Mouse (Mus musculus): Measurements from ENCODE around the gene Cep83. TPM values are rescaled to one million over a fixed set of nuclear protein-coding genes. Genes with fewer than 3 reads are reported as not detected.
"Not testable (repeated sequence)": the region's sequence is repeated elsewhere in the genome, so short reads cannot be mapped to it uniquely, and the experiment has no call there.

Cep83 gene
- polyA plus RNA-seq, 1 experiment from 2014 or later, result 18.1 TPM

DNA sequence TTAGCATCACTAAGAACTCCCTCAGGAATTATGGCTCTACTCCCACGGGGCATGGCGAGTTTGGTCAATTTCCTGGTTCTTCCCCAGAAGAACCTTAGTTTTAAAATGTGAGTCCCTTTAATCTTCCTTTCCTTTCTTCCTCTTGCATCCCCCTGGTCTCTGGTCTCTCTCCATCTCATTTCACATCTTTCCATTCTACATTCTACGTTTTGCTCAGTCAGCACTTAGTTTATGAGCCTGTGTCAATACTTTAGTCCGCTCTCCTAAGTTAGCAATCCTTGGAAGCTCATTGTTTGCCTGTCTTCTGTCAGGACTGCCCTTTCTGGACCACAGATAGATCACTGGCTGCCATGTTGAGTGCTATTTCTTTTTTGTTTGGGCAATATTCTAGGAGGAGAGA, 3.7 kb downstream of the Cep83 start:
- 95% methylated on average over 4 of the region's 4 CpGs for WGBS
- no peak overlapping the region for H3K27ac ChIP-seq (ENCODE audit: low read length)
- ATAC-seq (replicated peaks; ENCODE audit: extremely low read depth, insufficient read depth, low FRiP score), result no peak

GRCm38 (mm10) chr10:94705643-94706258, 17.3 kb downstream of the Cep83 start:
- Histone ChIP-seq H3K4me1 (ENCODE audit: control insufficient read depth, insufficient read depth, low read length) (peaks cover 6% of the 10 kb centered on the region), H3K4me3 (ENCODE audit: low read length) (no peak overlapping the region), H3K9me3 (replicated peaks; ENCODE audit: control insufficient read depth, low read length) (no peaks in the 10 kb centered on the region), H3K36me3 (ENCODE audit: control insufficient read depth, insufficient read depth) (no peaks in the 10 kb centered on the region), H3K27ac (ENCODE audit: low read length) (no peak overlapping the region), H3K9ac (ENCODE audit: low read length) (no peak overlapping the region), H3K4me2 (ENCODE audit: low read depth, low read length) (no peak overlapping the region), H3K27me3 (ENCODE audit: control insufficient read depth, insufficient read depth, low read length) (no peaks in the 10 kb centered on the region)
- 77% methylated on average over 4 of the region's 4 CpGs for WGBS
- no peak for ATAC-seq (replicated peaks; ENCODE audit: extremely low read depth, insufficient read depth, low FRiP score)

More for the DNA sequence above, 3.7 kb downstream of the Cep83 start:
- Histone ChIP-seq H3K9me3 (replicated peaks; ENCODE audit: control insufficient read depth, low read length) (no peaks in the 10 kb centered on the region), H3K4me2 (ENCODE audit: low read depth, low read length) (no peak overlapping the region), H3K9ac (ENCODE audit: low read length) (no peak overlapping the region), H3K4me3 (ENCODE audit: low read length) (no peak overlapping the region), H3K27me3 (ENCODE audit: control insufficient read depth, insufficient read depth, low read length) (no peaks in the 10 kb centered on the region), H3K36me3 (ENCODE audit: control insufficient read depth, insufficient read depth) (no peaks in the 10 kb centered on the region), H3K4me1 (ENCODE audit: control insufficient read depth, insufficient read depth, low read length) (peaks cover 7% of the 10 kb centered on the region)

- 94% methylated on average over 2 of the region's 2 CpGs for WGBS
- H3K4me3 ChIP-seq (ENCODE audit: low read length), result no peak overlapping the region
- H3K4me1 ChIP-seq (ENCODE audit: control insufficient read depth, insufficient read depth, low read length), result peaks cover 6% of the 10 kb centered on the region
- H3K9ac ChIP-seq (ENCODE audit: low read length), result no peak overlapping the region
- H3K27ac ChIP-seq (ENCODE audit: low read length), result no peak overlapping the region
- H3K4me2 ChIP-seq (ENCODE audit: low read depth, low read length), result no peak overlapping the region
- H3K9me3 ChIP-seq (replicated peaks; ENCODE audit: control insufficient read depth, low read length), result no peaks in the 10 kb centered on the region
- ATAC-seq (replicated peaks; ENCODE audit: extremely low read depth, insufficient read depth, low FRiP score), result no peak
- no peaks in the 10 kb centered on the region for H3K36me3 ChIP-seq (ENCODE audit: control insufficient read depth, insufficient read depth)
- no peaks in the 10 kb centered on the region for H3K27me3 ChIP-seq (ENCODE audit: control insufficient read depth, insufficient read depth, low read length)
Measured at GRCm38 (mm10) chr10:94706695-94707094, 18.2 kb downstream of the Cep83 start.

DNA sequence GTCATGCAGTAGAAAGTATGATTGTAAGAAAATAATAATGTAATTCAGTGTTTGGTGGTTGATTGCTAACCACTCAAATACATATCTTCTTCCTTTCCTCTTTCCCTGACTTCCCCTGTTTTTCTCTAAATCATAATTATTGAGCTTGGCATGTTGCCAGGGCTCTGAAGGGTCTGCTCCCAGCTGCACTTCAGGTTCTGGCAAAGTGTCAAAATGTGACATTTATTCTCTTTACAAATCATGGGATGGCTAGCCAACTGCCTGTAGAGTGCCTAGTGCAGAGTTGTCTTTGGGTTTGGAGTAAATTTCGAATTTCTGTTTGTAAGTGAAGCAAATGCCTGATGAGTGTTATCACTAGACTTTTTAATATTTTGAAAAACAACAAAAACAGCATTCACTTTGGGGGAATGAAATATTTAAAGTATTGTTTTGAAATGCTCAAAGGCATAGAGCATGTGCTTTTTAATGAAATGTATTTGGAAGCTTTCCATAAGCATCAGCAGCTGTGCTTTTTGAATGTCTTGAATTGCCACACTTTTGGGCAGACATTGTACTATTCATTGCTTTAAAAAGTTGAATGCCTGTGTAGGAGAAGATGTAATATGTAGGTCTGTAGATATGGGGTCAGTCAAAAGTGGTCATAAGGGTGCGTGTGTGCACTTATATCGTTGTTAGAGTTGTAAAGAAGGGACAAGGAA, 21.3 kb downstream of the Cep83 start:
- 70% methylated on average over 3 of the region's 3 CpGs for WGBS
- Histone ChIP-seq H3K36me3 (ENCODE audit: control insufficient read depth, insufficient read depth) (no peaks in the 10 kb centered on the region), H3K9me3 (replicated peaks; ENCODE audit: control insufficient read depth, low read length) (no peaks in the 10 kb centered on the region), H3K27me3 (ENCODE audit: control insufficient read depth, insufficient read depth, low read length) (no peaks in the 10 kb centered on the region), H3K27ac (ENCODE audit: low read length) (no peak overlapping the region), H3K9ac (ENCODE audit: low read length) (no peak overlapping the region), H3K4me1 (ENCODE audit: control insufficient read depth, insufficient read depth, low read length) (peaks cover 6% of the 10 kb centered on the region), H3K4me2 (ENCODE audit: low read depth, low read length) (no peak overlapping the region), H3K4me3 (ENCODE audit: low read length) (no peak overlapping the region)
- ATAC-seq (replicated peaks; ENCODE audit: extremely low read depth, insufficient read depth, low FRiP score), result no peak

DNA sequence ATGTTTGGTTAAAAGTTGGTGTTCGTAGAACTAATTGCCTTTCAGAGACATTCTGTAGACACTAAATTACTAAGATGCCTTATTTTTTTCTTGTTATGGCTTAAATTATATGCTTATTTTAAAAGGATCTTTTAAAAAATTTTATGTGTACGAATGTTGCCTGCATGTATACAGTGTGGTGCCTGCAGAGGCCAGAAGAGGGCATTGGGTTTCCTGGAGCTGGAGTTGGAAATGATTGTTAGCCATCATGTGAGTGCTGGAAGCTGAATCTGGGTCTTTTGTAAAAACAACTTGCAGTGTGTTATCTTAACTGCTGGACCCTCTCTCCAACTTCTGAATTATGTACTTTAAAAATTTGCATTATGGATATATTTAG, 21.9 kb downstream of the Cep83 start:
- Histone ChIP-seq H3K9ac (ENCODE audit: low read length) (no peak overlapping the region), H3K27me3 (ENCODE audit: control insufficient read depth, insufficient read depth, low read length) (no peaks in the 10 kb centered on the region), H3K27ac (ENCODE audit: low read length) (no peak overlapping the region), H3K9me3 (replicated peaks; ENCODE audit: control insufficient read depth, low read length) (no peaks in the 10 kb centered on the region), H3K4me1 (ENCODE audit: control insufficient read depth, insufficient read depth, low read length) (peaks cover 6% of the 10 kb centered on the region), H3K36me3 (ENCODE audit: control insufficient read depth, insufficient read depth) (no peaks in the 10 kb centered on the region), H3K4me2 (ENCODE audit: low read depth, low read length) (no peak overlapping the region), H3K4me3 (ENCODE audit: low read length) (no peak overlapping the region)
- no peak for ATAC-seq (replicated peaks; ENCODE audit: extremely low read depth, insufficient read depth, low FRiP score)
- WGBS, result 88% methylated on average over 2 of the region's 2 CpGs

DNA sequence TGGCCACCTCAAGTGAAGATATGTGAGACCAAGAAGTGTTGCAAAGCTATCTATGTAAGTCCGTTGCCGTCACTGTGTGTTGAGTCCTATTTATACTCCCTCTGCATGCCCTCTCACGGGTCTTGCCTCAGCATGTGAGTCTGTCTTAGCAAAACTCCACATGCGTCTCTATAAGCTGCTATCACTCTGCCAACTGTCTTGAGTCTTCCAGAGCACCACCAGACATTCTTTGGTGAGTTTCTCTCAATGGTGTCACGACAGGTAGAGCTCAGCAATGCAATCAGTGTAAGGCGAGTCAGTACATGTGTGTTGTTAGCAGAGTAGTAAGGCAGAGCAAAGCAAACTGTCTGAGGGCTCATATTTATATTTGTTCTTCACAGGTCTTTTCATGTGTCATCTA, 31.8 kb downstream of the Cep83 start:
- Histone ChIP-seq H3K9ac (ENCODE audit: low read length) (no peak overlapping the region), H3K27me3 (ENCODE audit: control insufficient read depth, insufficient read depth, low read length) (no peaks in the 10 kb centered on the region), H3K27ac (ENCODE audit: low read length) (no peak overlapping the region), H3K36me3 (ENCODE audit: control insufficient read depth, insufficient read depth) (no peaks in the 10 kb centered on the region), H3K9me3 (replicated peaks; ENCODE audit: control insufficient read depth, low read length) (no peaks in the 10 kb centered on the region), H3K4me1 (ENCODE audit: control insufficient read depth, insufficient read depth, low read length) (peaks cover 4% of the 10 kb centered on the region; the same call in 1 of the 2 replicates), H3K4me3 (ENCODE audit: low read length) (no peak overlapping the region), H3K4me2 (ENCODE audit: low read depth, low read length) (no peak overlapping the region)
- ATAC-seq (replicated peaks; ENCODE audit: extremely low read depth, insufficient read depth, low FRiP score), result no peak
- 69% methylated on average over 6 of the region's 6 CpGs for WGBS

- H3K27me3 ChIP-seq (ENCODE audit: control insufficient read depth, insufficient read depth, low read length); H3K4me3 ChIP-seq (ENCODE audit: low read length); H3K36me3 ChIP-seq (ENCODE audit: control insufficient read depth, insufficient read depth); H3K4me2 ChIP-seq (ENCODE audit: low read depth, low read length); H3K27ac ChIP-seq (ENCODE audit: low read length); H3K4me1 ChIP-seq (ENCODE audit: control insufficient read depth, insufficient read depth, low read length); H3K9me3 ChIP-seq (replicated peaks; ENCODE audit: control insufficient read depth, low read length); H3K9ac ChIP-seq (ENCODE audit: low read length); ATAC-seq (replicated peaks; ENCODE audit: extremely low read depth, insufficient read depth, low FRiP score): not testable (repeated sequence)
- WGBS, result 90% methylated on average over 2 of the region's 2 CpGs
Measured at GRCm38 (mm10) chr10:94728053-94728452, 39.6 kb downstream of the Cep83 start.

- Histone ChIP-seq H3K9me3 (replicated peaks; ENCODE audit: control insufficient read depth, low read length) (no peaks in the 10 kb centered on the region), H3K27me3 (ENCODE audit: control insufficient read depth, insufficient read depth, low read length) (no peaks in the 10 kb centered on the region), H3K4me2 (ENCODE audit: low read depth, low read length) (no peak overlapping the region), H3K27ac (ENCODE audit: low read length) (no peak overlapping the region), H3K4me3 (ENCODE audit: low read length) (no peak overlapping the region), H3K4me1 (ENCODE audit: control insufficient read depth, insufficient read depth, low read length) (no peaks in the 10 kb centered on the region), H3K9ac (ENCODE audit: low read length) (no peak overlapping the region), H3K36me3 (ENCODE audit: control insufficient read depth, insufficient read depth) (no peaks in the 10 kb centered on the region; the same call in 1 of the 2 replicates)
- no peak for ATAC-seq (replicated peaks; ENCODE audit: extremely low read depth, insufficient read depth, low FRiP score)
- 93% methylated on average over 3 of the region's 3 CpGs for WGBS
Measured at GRCm38 (mm10) chr10:94730445-94730844, 42.0 kb downstream of the Cep83 start.

GRCm38 (mm10) chr10:94734829-94735228, 46.4 kb downstream of the Cep83 start:
- no peak overlapping the region for H3K9ac ChIP-seq (ENCODE audit: low read length)
- H3K4me2 ChIP-seq (ENCODE audit: low read depth, low read length), result no peak overlapping the region
- no peak overlapping the region for H3K4me3 ChIP-seq (ENCODE audit: low read length)
- no peaks in the 10 kb centered on the region for H3K27me3 ChIP-seq (ENCODE audit: control insufficient read depth, insufficient read depth, low read length)
- H3K4me1 ChIP-seq (ENCODE audit: control insufficient read depth, insufficient read depth, low read length), result no peaks in the 10 kb centered on the region
- no peaks in the 10 kb centered on the region for H3K36me3 ChIP-seq (ENCODE audit: control insufficient read depth, insufficient read depth)
- H3K27ac ChIP-seq (ENCODE audit: low read length), result no peak overlapping the region
- WGBS, result 86% methylated on average over 3 of the region's 3 CpGs
- H3K9me3 ChIP-seq (replicated peaks; ENCODE audit: control insufficient read depth, low read length), result no peaks in the 10 kb centered on the region
- ATAC-seq (replicated peaks; ENCODE audit: extremely low read depth, insufficient read depth, low FRiP score), result no peak
